Mouse (Mus musculus) left cerebral cortex, adult 11 months (tissue): Measurements from ENCODE around the gene Msl1.

Experiments
- DNase-seq: peaks from one replicate; pipeline ENCODE4 v3.0.0; 2022; ENCODE audit warnings: low spot score

The Msl1 gene

GRCm38 (mm10) chr11:98795015-98795713 is at the start of gene Msl1:
TSS of gene Msl1 (plus strand) at chr11:98795516.
- no peak for DNase-seq

DNA sequence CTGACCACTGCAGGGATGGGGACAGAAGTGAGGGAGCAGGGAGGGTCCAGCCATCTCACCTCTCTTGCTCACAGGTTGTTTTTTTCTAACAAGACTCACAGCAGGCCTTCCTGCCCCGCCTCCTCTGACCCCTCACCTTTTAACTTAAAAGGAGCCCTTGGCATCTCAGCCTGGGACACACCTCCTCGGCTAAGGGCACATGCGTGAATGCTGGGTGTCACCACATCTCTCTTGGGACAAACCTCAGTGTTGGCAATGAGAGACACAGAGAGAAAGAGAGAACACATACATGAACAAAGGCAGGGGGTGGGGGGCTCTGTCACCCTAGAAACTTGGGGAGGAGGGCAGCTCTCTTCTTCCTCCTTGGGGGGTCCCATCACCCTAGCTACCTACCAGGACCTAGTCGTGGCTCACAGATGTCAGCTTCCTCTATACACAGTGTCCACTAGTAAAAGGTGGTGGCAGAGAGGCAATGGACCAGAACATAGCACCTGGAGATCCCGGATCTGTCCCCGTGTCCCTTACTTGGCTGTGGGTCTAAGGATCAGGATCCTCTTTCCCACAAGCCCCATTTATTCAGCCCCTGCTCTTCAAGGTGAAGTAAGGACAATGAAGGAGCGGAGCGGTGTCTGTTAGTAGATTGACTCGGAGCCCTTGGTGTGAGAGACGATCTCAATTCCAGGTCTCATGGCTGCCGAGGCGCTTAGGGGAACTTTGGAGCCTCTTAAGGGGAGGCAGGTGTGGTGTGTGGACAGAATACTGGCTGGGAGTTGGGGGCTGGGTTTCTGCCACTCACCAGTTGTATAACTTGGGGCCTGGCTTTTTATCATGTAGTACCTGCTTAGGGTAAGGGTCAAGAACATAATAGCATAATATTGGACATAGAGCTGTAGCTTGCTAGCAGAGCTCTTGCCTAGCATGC is 49.1 kb upstream of the Msl1 start:
- DNase-seq, result no peak

DNA sequence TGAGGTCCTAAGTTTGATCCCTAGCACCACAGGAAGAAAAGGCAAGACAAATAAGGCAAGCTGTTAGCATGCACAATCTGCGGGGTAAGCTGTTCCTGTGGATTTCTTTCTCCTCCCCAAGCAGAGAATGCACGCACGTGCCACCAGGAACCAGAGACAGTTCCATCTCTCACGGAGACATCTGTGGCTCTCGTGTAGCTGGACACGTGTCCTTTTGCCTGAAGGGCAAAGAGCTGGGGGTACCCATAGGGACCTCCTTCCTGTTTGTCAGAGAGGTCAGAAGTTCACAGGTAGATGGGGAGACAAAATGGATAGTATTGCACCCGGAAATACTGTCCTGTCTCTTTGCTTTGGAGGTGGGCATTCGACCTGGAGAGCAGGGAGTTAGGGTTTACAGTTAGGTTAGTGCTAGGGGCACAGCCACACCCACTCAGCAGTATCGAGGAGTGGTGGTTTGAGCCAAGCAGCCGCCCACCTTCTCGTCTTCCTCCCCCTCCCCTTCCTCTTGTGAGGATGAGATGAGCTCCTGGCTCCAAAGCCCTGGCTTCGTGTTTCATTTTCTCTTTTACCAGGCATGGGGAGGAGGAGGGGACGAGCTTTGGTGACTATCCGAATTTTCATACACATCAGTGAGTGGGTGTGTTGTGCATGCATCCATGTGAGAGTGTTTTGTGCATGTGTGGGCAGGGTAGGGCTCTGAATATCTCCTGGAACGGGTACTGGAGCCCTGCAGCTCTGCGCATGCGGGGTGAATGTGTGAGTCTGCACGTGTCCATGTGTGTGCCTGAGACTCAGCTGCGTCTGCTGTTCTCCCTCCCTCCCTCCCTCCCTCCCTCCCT is 48.2 kb upstream of the Msl1 start:
- peak; percentile 94 for DNase-seq

DNA sequence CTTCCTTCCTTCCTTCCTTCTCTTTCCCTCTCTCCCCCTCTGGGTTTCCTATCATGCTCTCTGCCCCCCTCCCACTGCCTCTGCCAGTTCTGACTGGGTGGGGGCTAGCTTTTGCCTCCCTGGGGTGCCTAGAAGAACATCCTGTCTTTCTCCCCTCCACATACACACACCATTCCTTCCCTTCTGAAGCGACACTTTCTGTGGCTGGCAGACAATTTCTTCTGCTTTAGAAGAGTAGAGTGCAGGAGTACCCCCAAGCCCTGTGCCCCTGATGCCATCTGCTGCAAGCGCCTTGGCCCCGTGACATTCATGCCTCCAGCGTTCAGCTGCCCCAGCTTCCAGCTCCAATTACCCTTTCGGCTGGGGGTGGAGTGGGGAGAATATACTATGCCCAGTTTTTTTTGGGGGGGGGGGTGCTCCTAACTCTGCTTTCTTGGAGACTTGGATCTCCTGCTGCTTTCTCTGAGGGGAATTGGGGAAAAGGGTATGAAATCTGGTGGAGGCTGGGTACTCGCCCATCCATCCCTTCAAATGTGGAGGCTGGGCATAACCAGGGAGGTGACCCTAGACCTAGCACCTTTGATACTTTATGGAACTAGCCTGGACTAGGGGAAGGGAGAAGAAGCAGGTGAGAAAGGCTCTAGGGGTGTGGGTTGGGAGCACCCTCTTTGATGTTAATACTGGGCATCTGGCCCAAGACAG is 47.4 kb upstream of the Msl1 start:
- DNase-seq, result no peak

GRCm38 (mm10) chr11:98748506-98749416 is 46.6 kb upstream of the Msl1 start:
- DNase-seq, result no peak

DNA sequence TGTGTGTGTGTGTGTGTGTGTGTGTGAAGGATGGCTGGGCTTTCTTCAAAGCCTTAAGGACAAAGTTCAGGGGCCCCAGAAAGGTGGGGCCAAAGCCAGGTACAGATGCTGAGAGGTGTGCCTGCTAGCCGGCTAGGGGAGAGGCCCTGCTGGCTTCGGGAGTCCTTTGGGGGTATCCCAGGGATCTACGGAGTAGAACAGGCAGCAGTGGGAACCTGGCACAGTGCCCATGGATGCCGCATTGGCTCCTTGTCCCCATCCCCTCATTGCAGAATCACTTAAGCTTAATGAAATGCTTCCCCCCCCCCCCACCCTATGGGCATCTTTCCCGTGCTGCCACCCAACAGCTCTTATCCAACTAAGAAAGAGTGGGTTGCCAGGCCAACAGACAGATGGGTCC is 45.6 kb upstream of the Msl1 start:
- DNase-seq, result no peak

DNA sequence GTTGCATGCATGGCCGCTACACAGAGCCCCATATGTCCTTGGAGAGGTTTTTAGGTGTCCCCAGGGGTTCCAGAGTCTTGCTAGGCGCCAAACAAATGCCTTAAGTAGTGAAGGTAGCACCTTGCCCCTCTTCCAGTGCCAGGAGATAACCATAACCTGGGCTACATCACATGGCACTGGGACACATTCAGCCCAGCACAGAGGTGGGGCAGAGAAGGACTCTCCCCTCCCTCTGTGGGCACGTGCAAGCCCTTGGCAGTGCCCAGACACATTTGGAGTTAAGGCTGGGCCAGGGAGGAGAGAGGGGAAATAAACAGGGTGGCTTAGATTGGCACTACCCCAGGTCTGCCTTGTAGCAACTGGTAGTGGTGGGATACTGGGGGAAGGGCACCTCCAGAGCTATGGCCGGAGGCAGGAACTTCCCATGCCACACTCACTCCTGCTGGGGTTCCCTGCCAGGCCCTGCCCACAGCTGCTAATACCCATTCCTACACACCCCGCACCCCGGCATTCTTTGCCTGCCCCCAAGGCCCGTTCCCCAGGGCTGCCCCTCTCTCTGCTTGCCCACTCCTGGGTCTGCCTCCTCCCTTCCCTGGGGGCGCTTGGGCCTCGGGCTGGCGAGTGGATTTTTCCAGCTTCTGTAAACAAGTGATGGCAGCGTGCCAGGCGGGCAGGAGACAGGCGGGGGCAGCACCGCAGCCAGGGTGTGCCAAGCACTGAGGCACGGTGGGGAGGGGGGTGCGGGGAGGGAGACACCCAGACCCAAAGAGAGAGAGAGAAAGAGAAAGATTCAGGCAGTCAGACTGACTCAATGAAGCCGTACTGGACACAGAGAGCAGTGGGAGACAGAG is 44.7 kb upstream of the Msl1 start:
- no peak for DNase-seq

GRCm38 (mm10) chr11:98751221-98751782 is 44.0 kb upstream of the Msl1 start:
- DNase-seq, result no peak

DNA sequence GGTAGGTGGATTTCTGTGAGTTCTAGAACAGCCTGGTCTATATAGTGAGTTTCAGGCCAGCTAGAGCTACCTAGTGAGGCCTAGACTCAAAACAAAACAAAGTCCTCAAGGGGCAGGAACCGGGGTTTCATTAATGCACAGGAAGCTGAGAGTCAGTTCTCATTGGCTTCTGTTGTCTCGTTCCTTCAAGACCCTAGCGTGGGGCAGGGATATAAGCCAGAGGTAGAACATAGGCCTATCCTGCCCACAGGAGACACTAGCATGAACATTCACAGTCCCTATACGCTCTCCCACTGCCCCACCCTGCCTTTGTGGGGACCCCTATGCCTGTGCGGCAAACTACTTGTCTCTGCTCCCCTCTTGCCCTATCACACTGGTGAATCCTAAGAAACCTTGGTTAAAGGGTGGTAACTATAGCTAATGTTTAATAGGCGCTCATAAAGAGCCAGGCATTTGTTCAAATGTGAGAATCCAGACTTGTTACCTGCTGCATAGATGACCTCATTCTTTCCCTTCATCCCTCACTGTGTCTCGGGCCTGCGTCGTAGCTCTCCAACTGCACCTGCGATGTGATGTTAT is 42.7 kb upstream of the Msl1 start:
- DNase-seq, result no peak

DNA sequence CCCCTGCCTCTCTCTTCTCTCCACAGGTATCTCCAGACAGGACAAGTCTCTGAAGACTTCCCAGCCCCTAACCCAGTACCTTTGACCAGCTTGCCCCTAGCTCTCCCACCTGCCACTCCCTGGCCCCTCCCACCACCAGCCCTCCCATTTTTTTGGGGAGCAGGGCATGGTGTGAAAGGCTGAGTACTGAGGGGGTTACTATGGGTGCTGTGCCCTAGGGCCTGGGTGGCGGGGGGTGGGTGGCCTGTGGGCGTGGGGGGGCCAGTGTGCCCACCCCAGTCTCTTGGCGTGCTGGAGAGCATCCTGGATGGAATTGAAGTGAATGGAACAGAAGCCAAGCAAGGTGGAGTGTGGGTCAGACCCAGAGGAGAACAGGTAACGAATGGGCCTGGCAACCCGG is 42.1 kb upstream of the Msl1 start:
- no peak for DNase-seq

- DNase-seq, result no peak
These were observed 41.1 kb upstream of the Msl1 start for GRCm38 (mm10) chr11:98754151-98754620.

- DNase-seq, result no peak
These were observed 40.6 kb upstream of the Msl1 start for GRCm38 (mm10) chr11:98754621-98755181.

DNA sequence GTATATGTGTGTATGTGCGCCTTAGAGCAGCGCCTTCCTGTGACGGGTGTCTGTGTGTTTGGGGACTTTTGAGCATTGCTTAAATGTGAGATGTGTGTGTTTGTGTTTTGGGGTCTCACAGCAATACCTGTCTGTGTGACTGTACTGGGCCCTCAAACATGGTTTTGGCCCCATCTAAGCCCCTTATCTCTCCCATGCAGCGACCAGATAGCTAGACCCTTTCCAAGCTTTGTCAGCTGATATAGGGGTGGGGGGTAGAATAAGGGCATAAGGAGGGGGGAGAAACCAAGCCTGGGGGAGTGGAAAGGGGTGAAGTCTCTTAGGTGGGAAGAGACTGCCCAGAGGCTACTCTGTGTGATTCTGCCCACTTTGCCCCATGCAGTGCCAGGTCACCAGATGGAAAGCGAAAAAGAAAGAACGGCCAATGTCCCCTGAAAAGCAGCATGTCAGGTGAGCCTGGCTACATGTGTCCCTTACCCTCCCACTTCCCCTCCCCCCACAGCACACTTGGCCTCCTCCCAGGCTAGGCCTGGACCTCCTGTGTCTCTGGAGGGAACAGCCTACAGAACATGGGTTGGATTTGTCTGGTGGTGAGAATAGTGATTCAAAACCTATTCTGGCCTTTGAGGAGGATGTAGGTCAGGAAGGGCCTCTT is 39.5 kb upstream of the Msl1 start:
- DNase-seq, result no peak

DNA sequence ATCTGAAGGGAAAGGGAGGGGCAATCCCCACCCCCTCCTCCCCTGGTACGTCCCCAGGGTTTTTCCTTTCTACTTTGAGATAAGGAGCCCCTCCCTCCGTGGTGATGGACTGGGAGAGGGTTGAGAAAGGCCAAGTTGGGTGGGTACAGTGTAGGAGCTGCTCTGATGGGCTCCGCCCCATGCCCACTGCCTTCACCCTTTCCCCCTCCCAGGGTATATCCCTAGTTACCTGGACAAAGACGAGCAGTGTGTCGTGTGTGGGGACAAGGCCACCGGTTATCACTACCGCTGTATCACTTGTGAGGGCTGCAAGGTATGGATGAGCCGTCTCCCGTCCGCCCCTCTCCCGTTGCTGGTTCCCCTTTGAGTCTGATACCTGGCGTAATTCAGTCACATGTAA is 38.6 kb upstream of the Msl1 start:
- no peak for DNase-seq

GRCm38 (mm10) chr11:98761939-98762338 is 33.4 kb upstream of the Msl1 start:
- no peak for DNase-seq

DNA sequence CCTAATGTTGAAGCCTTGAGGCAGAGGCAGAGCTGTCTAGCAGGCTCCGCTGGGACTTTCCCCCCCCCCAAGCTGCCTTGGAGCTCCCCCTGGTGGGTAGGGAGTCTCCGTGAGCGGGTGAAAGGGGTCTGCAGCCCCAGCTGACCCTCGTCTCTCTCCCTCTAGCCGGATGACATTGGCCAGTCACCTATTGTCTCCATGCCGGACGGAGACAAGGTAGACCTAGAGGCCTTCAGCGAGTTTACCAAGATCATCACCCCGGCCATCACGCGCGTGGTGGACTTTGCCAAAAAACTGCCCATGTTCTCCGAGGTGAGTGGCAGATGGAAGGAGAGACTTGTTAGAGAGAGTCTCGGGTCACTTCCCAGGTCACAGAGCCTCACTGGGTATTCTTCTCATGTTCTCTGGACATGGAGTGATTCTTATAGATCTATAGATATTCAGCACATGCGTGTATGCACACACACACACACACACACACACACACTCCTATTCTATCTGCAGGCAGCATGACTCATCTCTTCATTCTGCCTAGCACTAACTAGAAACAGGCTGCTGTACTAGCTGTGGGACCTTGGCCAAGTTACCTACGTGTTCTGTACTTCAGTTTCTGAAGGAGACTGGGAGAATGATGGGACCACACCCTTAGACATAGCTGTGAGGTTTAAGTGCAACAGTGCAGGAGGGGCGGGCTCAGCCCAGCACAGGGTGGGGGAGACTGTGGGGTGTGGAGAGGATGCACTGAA is 32.4 kb upstream of the Msl1 start:
- DNase-seq, result no peak

- no peak for DNase-seq
These were observed 31.8 kb upstream of the Msl1 start for GRCm38 (mm10) chr11:98763502-98763861.
